Mouse (Mus musculus): Measurements from ENCODE around the gene Akap1.
"Not testable (repeated sequence)": the region's sequence is repeated elsewhere in the genome, so short reads cannot be mapped to it uniquely, and the experiment has no call there.

The Akap1 gene

DNA sequence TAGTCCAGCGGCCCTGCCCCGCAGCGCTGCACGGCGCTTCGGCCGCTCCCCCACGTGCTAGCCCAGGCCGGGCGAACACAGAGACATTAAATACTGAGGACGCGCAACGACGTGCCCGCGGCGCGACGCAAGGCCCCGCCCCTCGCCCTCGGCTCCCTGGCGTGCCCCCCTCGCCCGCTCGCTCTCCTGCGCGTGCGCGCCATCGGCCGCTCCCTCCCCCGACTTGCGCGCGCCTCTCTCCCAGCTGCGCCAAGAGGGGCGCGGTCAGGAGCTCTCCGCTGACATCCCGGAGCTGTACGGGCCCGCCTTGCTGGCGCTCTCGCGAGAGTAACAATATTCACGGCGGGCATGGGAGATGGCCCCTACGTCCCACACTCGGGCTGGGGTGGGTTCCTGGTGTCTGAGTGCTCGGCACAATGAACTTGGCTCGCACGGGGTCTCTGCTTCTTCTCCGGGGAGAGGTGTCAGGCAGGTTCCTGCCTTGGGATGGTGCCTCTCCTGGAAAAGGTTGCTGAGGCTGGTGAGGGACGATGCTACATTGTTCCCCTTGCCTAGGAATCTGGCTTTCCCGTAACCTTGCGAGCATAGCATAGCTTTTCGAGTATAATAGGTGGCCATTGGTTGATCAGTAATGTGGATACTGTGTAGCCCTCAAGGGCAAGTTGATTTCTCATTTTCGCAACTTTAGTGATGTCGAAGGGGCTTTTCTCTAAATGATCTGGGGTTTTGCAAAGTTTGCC, at the start of gene Akap1:
TSS of gene Akap1 (minus strand) at position 129 of the 740 bp plus-strand sequence.
- POLR2A ChIA-PET: interaction anchor here (0.6 to 13.4 kb wide), 77 partner anchors 8 to 1385 kb away, joined by 3 to 210 read pairs (median 5); partner anchors contain the start of genes Scpep1 (in 4 of the 4), Coil (in 1 of the 4), Elobl (in 1 of the 4) and Mmd (in 1 of the 4)
- CTCF ChIA-PET: interaction anchor here (0.5 to 1.2 kb wide), 8 partner anchors 10 to 129 kb away, joined by 3 to 5 read pairs (median 4); no protein-coding TSS in a partner anchor

- CTCF ChIA-PET: interaction anchor here in 2 of 4 experiments (1.0 to 1.7 kb wide), 9 partner anchors 9 to 79 kb away, joined by 3 to 12 read pairs (median 3); no protein-coding TSS in a partner anchor
- POLR2A ChIA-PET: interaction anchor here in 3 of 4 experiments (0.6 to 5.6 kb wide), 33 partner anchors 9 to 118 kb away, joined by 3 to 33 read pairs (median 4); partner anchors contain the start of genes Akap1 (in 1 of the 3), Coil (in 1 of the 3), Elobl (in 1 of the 3) and Scpep1 (in 1 of the 3)
Observed at GRCm38 (mm10) chr11:88909388-88910036, 45.1 kb upstream of the Akap1 start.

GRCm38 (mm10) chr11:88908557-88909211, 44.3 kb upstream of the Akap1 start:
- POLR2A ChIA-PET: interaction anchor here in 3 of 4 experiments (0.6 to 5.6 kb wide), 14 partner anchors 10 to 65 kb away, joined by 3 to 33 read pairs (median 5); partner anchors contain the start of genes Coil (in 1 of the 3) and Elobl (in 1 of the 3)
- CTCF ChIA-PET: interaction anchor here in 2 of 4 experiments (1.0 to 1.3 kb wide), 5 partner anchors 16 to 78 kb away, joined by 3 read pairs; no protein-coding TSS in a partner anchor

- POLR2A ChIA-PET: interaction anchor here (0.6 to 5.6 kb wide), 12 partner anchors 9 to 86 kb away, joined by 3 to 33 read pairs (median 4); partner anchors contain the start of genes Coil (in 1 of the 4) and Elobl (in 1 of the 4)
- CTCF ChIA-PET: interaction anchor here in 1 of 4 experiments (1.3 kb wide), 1 partner anchor 59 kb away, joined by 3 read pairs; no protein-coding TSS in a partner anchor
Observed at GRCm38 (mm10) chr11:88907886-88908285, 43.5 kb upstream of the Akap1 start.

DNA sequence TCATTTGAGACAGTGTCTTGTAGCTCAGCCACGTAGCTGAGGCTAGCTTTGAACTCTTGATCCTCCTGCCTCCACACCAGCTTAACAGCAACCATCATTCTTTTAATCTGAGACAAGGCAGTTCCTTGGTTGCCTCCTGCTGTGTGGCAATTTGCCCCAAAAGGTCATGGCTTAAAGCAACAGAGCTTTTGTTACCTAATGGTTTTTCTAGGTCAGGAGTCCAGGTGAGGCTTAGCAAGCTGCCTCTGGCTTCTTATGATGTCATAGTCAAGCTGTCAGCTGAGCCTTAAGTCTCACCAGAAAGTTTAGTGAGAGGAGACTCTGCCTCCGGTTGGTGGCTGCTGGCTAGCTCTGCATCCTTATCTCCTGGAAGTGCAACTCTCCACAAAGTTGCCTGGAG, 41.2 kb upstream of the Akap1 start:
- ChIA-PET POLR2A (interaction anchor here (0.6 to 5.6 kb wide), 52 partner anchors 7 to 858 kb away, joined by 3 to 33 read pairs (median 4); partner anchors contain the start of genes Coil (in 2 of the 4), Scpep1 (in 2 of the 4), Akap1 (in 1 of the 4) and Elobl (in 1 of the 4)), CTCF (interaction anchor here in 3 of 4 experiments (0.6 to 1.6 kb wide), 12 partner anchors 37 to 164 kb away, joined by 3 to 8 read pairs (median 3); partner anchors contain the start of genes Akap1 (in 1 of the 3) and Scpep1 (in 1 of the 3))

DNA sequence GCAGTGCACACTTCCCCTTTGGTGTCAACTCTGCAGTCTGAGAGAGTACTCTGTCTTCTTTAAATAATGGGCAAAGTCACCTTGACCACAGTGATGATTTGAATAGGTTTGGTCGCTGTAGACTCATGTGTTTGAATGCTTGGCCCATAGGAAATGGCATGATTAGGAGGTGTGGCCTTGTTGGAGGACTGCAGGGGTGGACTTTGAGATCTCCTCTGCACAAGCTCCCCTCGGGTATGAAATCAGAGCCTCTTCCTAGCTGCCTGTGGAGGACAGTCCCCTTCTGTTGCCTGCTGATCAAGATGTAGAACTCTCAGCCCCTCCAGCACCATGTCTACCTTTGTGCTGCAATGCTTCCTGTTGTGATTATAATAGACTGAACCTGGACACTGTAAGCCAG, 39.7 kb upstream of the Akap1 start:
- ChIA-PET CTCF (no interaction called here), POLR2A (interaction anchor here in 2 of 4 experiments (0.7 to 5.6 kb wide), 7 partner anchors 20 to 65 kb away, joined by 3 to 33 read pairs (median 6); partner anchors contain the start of genes Coil (in 1 of the 2) and Elobl (in 1 of the 2))

- CTCF ChIA-PET: interaction anchor here in 2 of 4 experiments (0.6 to 1.7 kb wide), 3 partner anchors 74 to 260 kb away, joined by 4 to 9 read pairs (median 7); no protein-coding TSS in a partner anchor
Observed at GRCm38 (mm10) chr11:88902762-88903161, 38.4 kb upstream of the Akap1 start.

DNA sequence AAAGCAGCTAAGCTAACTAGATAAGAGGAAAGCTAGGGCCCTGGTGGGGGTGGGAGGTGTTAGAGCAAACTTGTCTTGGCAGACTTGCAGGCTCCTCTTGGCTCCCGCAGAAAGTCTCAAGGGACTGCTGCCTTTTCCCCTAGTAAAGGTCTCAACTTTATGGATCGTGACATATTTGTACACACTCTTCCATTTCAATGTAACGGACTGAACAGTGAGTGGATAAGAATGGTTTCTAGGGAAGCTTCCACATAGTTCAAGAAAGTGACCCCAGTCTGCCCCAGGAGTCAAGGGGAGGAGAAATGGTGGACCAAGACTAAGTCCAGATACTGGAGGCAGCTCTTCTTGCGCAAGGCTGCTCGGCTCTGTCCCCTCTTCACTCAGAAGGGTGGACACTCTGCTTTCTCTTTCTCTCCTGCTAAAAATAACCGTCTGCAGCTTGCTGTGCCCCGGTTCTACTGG, 37.0 kb upstream of the Akap1 start:
- POLR2A ChIA-PET: interaction anchor here in 3 of 4 experiments (0.6 to 3.5 kb wide), 9 partner anchors 23 to 122 kb away, joined by 3 to 12 read pairs (median 4); partner anchors contain the start of gene Coil (in 1 of the 3)
- CTCF ChIA-PET: interaction anchor here in 2 of 4 experiments (0.5 to 1.7 kb wide), 4 partner anchors 12 to 863 kb away, joined by 3 to 16 read pairs (median 6); no protein-coding TSS in a partner anchor

More at GRCm38 (mm10) chr11:88902762-88903161, 38.4 kb upstream of the Akap1 start:
- POLR2A ChIA-PET: interaction anchor here in 3 of 4 experiments (0.6 to 3.5 kb wide), 13 partner anchors 8 to 585 kb away, joined by 3 to 12 read pairs (median 4); partner anchors contain the start of gene Akap1 (in 1 of the 3)

DNA sequence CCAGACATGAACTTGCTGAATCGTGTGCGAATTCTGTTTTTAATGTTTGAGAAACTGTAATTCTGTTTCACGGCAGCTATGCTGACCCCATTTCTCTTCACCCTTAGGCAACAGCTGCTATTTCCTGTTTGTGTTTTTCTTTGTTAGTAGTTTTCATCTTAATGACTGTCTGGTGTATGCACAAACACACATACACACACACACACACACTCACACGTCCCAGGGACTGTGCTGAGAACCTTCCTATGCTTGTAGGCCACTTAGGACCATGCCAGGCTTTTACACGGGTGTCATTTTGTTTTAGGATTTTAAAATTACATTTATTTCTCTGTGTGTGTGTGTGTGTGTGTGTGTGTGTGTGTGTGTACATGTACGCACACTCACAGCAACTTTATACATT, 35.2 kb upstream of the Akap1 start:
- ChIA-PET POLR2A (interaction anchor here in 3 of 4 experiments (0.8 to 3.1 kb wide), 8 partner anchors 8 to 69 kb away, joined by 3 to 22 read pairs (median 6); partner anchors contain the start of gene Scpep1 (in 1 of the 3)), CTCF (no interaction called here)

DNA sequence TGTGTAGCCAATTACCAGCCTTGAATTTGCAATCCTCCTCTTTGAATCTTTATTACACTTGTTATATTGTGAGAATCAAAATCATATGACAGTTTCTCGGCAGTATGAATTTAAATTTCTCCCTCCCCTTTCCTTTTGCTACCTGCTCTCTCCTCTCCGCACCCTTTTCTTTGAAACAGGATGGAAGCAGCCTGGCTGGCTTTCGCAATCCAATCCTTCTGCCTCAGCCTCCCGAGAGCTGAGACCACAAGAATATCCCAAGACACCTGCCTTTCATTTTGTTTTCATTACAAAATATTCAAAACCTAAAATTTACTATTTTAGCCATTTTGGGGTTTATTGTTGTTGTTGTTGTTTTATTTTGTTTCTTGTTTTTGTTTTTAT, 34.0 kb upstream of the Akap1 start:
- CTCF ChIA-PET: interaction anchor here in 3 of 4 experiments (0.5 to 1.3 kb wide), 6 partner anchors 10 to 720 kb away, joined by 3 to 8 read pairs (median 3); partner anchors contain the start of gene Akap1 (in 1 of the 3)
- POLR2A ChIA-PET: interaction anchor here in 3 of 4 experiments (0.6 to 3.1 kb wide), 42 partner anchors 8 to 287 kb away, joined by 3 to 22 read pairs (median 4); partner anchors contain the start of genes Akap1 (in 2 of the 3), Coil (in 1 of the 3), Scpep1 (in 1 of the 3) and Trim25 (in 1 of the 3)

DNA sequence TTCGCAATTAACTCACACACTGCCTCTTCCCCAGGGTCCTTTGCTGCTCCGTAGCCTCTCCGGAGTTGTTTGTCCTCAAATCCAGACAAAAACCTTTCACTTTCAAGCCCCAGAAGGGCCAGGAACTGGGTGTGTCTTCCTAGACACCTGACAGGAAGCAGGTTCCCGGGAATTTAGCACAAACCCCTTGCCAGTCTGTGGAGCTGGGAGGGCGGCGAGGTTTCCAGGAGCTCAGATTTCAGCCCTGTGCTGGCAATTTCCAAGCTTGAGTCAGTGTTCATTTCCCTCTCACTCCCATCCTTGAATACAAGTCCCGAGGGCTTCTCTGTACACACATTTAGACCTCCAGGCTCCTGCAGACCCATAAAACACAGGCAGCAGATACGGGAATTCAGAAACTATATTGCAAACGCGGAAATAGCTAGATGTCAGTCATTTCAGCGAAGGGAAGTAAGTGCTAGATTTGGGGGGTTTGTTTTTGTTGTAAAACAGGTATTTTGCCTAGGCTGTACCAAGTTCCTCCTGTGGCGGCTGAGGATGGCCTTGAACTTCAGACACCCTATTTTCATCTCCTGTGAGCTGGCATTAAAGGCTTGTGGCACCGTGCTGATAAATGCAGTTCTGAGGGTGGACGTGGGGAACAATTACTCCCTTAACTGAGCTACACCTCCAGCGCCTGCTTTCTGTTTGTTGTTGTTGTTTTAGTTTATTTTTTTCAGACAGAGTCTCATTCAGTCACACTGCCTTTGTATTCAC, 33.4 kb upstream of the Akap1 start:
- CTCF ChIA-PET: interaction anchor here in 3 of 4 experiments (0.5 to 1.3 kb wide), 7 partner anchors 9 to 721 kb away, joined by 3 to 6 read pairs (median 3); partner anchors contain the start of gene Scpep1 (in 1 of the 3)
- POLR2A ChIA-PET: interaction anchor here in 3 of 4 experiments (0.6 to 3.1 kb wide), 49 partner anchors 8 to 288 kb away, joined by 3 to 22 read pairs (median 4); partner anchors contain the start of genes Akap1 (in 3 of the 3), Coil (in 1 of the 3), Scpep1 (in 1 of the 3) and Trim25 (in 1 of the 3)

DNA sequence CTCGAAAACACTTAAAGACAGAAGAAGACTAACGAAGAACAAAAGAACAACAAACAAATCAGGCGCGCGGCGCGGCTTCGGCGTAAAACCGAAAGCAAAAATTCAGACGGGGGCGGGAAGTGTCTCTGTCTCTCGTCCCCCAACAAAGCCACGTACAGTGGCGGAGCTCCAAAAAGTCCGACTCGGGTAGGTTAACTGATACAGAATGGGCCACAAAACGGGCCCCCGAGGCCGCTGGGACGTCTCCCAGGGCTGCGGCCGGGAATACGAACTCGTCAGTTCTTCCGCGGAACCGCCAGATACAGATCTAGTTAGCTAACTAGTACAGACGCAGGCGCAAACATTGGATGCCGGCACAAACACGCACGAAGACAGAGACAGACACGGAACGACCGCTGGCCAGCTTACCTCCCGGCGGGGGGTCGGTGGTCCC, 31.4 kb upstream of the Akap1 start:
- POLR2A ChIA-PET, CTCF ChIA-PET: not testable (repeated sequence)

GRCm38 (mm10) chr11:88895235-88895634, 30.8 kb upstream of the Akap1 start:
- POLR2A ChIA-PET, CTCF ChIA-PET: not testable (repeated sequence)

DNA sequence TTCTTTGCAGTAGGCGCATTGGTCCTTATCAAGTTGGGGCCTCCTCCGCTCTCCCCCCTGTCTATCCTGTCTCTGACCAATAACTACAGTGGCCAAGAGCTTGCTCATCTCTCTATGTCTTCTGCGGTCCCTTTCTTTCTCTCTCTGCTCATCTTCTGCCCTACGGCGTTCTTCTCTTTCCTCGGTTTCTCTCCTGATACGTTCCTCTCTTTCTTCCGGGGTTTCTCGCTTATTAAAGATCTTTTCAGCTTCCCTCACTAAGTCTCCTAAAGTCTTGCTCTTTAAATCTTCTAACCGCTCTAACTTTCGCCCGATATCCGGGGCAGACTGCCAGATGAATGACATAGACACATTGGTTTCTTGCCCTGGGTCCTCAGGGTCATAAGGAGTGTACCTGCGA, 29.9 kb upstream of the Akap1 start:
- CTCF ChIA-PET: not testable (repeated sequence)

GRCm38 (mm10) chr11:88893501-88893900, 29.1 kb upstream of the Akap1 start:
- POLR2A ChIA-PET, CTCF ChIA-PET: not testable (repeated sequence)

More for the DNA sequence above, 29.9 kb upstream of the Akap1 start:
- POLR2A ChIA-PET: not testable (repeated sequence)

DNA sequence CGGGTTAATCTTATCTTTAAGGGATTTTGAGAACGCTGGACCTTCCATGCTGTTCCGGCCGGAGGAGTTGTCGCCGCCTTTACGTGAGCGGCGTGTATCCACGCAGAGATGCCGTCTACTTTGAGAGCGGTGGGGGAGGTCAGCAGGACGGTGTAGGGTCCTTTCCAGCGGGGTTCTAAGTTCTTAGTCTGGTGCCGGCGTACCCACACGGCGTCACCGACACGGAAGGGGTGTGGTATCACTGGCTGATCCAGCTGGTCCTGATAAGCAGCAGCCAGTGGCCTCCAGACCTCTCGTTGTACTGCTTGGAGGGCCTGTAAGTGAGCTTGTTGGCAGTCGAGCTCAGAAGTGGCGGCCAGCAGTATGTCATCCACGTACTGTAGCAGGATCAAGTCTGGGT, 28.4 kb upstream of the Akap1 start:
- POLR2A ChIA-PET, CTCF ChIA-PET: not testable (repeated sequence)

Data from embryonic stem cell, embryonic (primary cell).